Mouse (Mus musculus) C2C12 (cell line): Measurements from ENCODE around the gene Nebl. TPM values are rescaled to one million over a fixed set of nuclear protein-coding genes. Genes with fewer than 3 reads are reported as not detected.

Experiments used
- H3K27me3 ChIP-seq: one replicate; pipeline ENCODE4 v1.6.1; 2011; ENCODE audit not compliant: control insufficient read depth, insufficient read depth, insufficient read length
- H3K36me3 ChIP-seq: one replicate; pipeline ENCODE4 v1.6.1; 2011; ENCODE audit not compliant: control insufficient read depth, insufficient read depth
- H3K4me3 ChIP-seq: one replicate; pipeline ENCODE4 v1.5.1; 2011; ENCODE audit warnings: mild to moderate bottlenecking, control low read depth; ENCODE audit not compliant: poor library complexity, insufficient read depth, severe bottlenecking
- H3K79me2 ChIP-seq: one replicate; pipeline ENCODE4 v1.6.1; 2011; ENCODE audit not compliant: control insufficient read depth, insufficient read depth
- H3K79me3 ChIP-seq: one replicate; pipeline ENCODE4 v1.6.1; 2011; ENCODE audit warnings: low read depth, control low read depth
- H3ac ChIP-seq: one replicate; pipeline ENCODE3; 2011; ENCODE audit warnings: low read depth; ENCODE audit not compliant: control insufficient read depth, insufficient read length
- CEBPB ChIP-seq: IDR thresholded peaks from one replicate; pipeline ENCODE4 v1.6.1; 2011; ENCODE audit warnings: low read depth, mild to moderate bottlenecking, control low read depth, moderate library complexity
- CTCF ChIP-seq: IDR thresholded peaks from one replicate; pipeline ENCODE4 v1.5.1; 2011; ENCODE audit not compliant: control insufficient read depth, insufficient read depth, insufficient read length
- FOSL1 ChIP-seq: IDR thresholded peaks from one replicate; pipeline ENCODE4 v1.8.0; 2011; ENCODE audit warnings: mild to moderate bottlenecking, low read length; ENCODE audit not compliant: poor library complexity, insufficient read depth, severe bottlenecking
- MAX ChIP-seq: IDR thresholded peaks from one replicate; pipeline ENCODE4 v1.6.1; 2011; ENCODE audit warnings: mild to moderate bottlenecking, control low read depth
- MYOD1 ChIP-seq: IDR thresholded peaks from one replicate; pipeline ENCODE4 v1.6.1; 2011; ENCODE audit warnings: low read depth; ENCODE audit not compliant: control insufficient read depth, insufficient read length
- MYOG ChIP-seq: IDR thresholded peaks from one replicate; pipeline ENCODE4 v1.6.1; 2011; ENCODE audit not compliant: control insufficient read depth, insufficient read length; ENCODE audit errors: extremely low read depth
- USF1 ChIP-seq: IDR thresholded peaks from one replicate; pipeline ENCODE4 v1.6.1; 2011; ENCODE audit warnings: low read depth, mild to moderate bottlenecking, control low read depth, moderate library complexity
- polyA plus RNA-seq: library from polyadenylated mRNA; unstranded; fragments of >200 nt; fragmentation: generic; extraction: Trizol; gene quantifications from one replicate; pipeline ENCODE4 v1.2.1, GENCODE M21; 2012; ENCODE audit warnings: missing spikeins

The Nebl gene
- polyA plus RNA-seq, 1 experiment, result 0.50 TPM

GRCm38 (mm10) chr2:17515686-17516085 is 215.6 kb downstream of the Nebl start:
- Histone ChIP-seq H3K36me3 (no peaks in the 10 kb centered on the region), H3K79me2 (no peaks in the 10 kb centered on the region), H3K79me3 (no peaks in the 10 kb centered on the region), H3ac (no peak overlapping the region), H3K27me3 (no peaks in the 10 kb centered on the region), H3K4me3 (no peak overlapping the region)
- TF ChIP-seq FOSL1, result no peak

DNA sequence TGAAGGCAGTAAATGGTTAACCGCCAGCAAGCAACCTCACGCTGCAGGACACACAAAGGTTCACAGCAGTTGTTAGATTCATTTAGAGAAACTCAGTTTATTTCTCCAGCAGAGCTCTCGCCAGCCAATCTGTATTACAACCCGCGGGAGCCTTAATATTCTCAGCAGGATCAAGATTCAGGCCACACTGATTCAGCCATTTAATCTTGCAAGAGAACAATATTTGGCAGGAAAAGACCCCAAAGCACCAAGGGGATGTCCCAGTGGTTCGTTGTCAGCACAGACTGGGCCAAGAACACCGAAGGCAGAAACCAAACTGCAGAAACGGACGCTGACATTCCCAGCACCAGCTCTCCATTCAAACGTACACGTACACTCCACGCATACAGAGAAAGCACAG is 216.5 kb downstream of the Nebl start:
- TF ChIP-seq MAX (no peak), MYOD1 (no peak), CEBPB (no peak), USF1 (no peak), MYOG (no peak), FOSL1 (no peak), CTCF (no peak)
- Histone ChIP-seq H3K79me2 (no peaks in the 10 kb centered on the region), H3K27me3 (no peaks in the 10 kb centered on the region), H3ac (no peak overlapping the region), H3K36me3 (no peaks in the 10 kb centered on the region), H3K79me3 (no peaks in the 10 kb centered on the region), H3K4me3 (no peak overlapping the region)

- H3K79me2 ChIP-seq, result no peaks in the 10 kb centered on the region
- no peak overlapping the region for H3ac ChIP-seq
- H3K36me3 ChIP-seq, result no peaks in the 10 kb centered on the region
- no peaks in the 10 kb centered on the region for H3K27me3 ChIP-seq
- TF ChIP-seq MYOG, result no peak
- TF ChIP-seq MYOD1, result no peak
- TF ChIP-seq MAX, result no peak
- TF ChIP-seq CEBPB, result no peak
- TF ChIP-seq CTCF, result no peak
- TF ChIP-seq USF1, result no peak
- TF ChIP-seq FOSL1, result no peak
- no peak overlapping the region for H3K4me3 ChIP-seq
- no peaks in the 10 kb centered on the region for H3K79me3 ChIP-seq
These were observed 221.3 kb downstream of the Nebl start for GRCm38 (mm10) chr2:17509942-17510341.

DNA sequence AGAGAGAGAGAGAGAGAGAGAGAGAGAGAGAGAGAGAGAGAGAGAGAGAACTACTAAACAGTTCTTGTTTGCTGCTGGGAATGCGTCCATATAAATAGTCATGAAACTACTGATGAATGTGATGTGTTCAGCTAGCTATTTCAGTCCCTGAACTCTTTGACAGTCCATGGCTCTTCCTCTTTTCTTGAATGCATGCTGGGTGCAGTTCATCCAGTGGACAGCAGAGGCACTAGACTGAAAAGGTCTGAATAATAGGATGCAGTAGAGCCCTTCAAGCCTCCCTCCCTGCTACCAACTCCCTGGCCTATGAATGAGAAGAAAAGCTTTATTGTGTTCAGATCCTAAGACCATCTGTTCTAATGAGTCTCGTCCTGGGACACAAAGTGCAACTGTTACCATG is 223.9 kb downstream of the Nebl start:
- H3ac ChIP-seq, result no peak overlapping the region
- TF ChIP-seq MAX (no peak), CEBPB (no peak), CTCF (no peak), MYOG (no peak), MYOD1 (no peak), FOSL1 (no peak), USF1 (no peak)
- H3K36me3 ChIP-seq, result no peaks in the 10 kb centered on the region
- no peaks in the 10 kb centered on the region for H3K79me3 ChIP-seq
- no peak overlapping the region for H3K4me3 ChIP-seq
- H3K79me2 ChIP-seq, result no peaks in the 10 kb centered on the region
- no peaks in the 10 kb centered on the region for H3K27me3 ChIP-seq

DNA sequence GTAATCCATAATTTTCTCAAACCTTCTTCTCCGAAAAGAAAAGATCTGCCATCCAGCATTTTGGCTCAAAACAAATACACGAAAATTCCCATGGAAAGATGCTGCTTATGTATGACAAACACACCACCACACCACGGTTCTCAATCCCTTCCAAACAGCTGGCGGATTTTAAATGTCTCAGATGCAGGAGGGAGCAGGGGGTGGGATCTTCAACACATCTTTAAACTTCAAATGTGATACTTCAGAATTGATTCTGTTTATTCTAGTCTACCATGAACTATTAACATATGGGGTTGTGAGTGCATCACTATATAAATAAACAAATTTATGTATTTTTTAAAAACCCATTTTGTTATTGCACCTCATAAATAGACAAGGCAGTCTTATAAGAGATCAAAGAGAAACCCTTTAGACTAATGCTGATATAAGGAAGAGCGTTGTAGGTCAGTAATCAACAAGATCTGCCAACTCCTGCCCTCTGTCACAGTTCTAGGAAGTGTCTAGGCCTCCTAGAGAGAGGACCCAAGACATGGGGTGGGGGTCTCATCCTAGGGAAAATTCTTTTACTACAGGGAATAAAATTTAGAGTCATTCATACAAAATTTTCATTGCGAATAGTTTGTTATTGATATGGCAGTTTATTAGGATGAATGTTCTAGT is 227.0 kb downstream of the Nebl start:
- no peaks in the 10 kb centered on the region for H3K27me3 ChIP-seq
- H3K36me3 ChIP-seq, result no peaks in the 10 kb centered on the region
- H3K79me2 ChIP-seq, result no peaks in the 10 kb centered on the region
- no peak overlapping the region for H3K4me3 ChIP-seq
- H3K79me3 ChIP-seq, result no peaks in the 10 kb centered on the region
- no peak overlapping the region for H3ac ChIP-seq
- TF ChIP-seq MYOD1, result no peak
- TF ChIP-seq CEBPB, result no peak
- TF ChIP-seq CTCF, result no peak
- TF ChIP-seq FOSL1, result no peak
- no peak for TF ChIP-seq MAX
- TF ChIP-seq MYOG, result no peak
- no peak for TF ChIP-seq USF1

DNA sequence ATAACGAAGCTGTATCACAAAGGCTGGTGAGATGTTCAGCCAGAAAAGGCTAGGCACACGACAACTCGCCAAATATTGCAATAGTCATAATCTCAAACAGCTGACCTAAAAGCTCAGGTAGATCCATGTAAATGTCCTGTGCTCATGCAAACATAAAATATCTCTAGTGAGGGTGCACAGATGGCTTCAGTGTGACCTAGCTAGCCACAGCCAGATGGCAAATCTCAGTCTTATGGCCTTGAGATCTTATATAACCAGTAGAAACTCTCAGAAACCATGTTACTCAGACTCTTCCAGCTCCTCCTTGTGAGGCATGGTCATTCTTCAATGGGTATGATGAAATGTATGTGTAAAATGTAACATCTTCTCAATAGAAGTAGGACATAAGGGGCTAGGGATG is 230.2 kb downstream of the Nebl start:
- H3ac ChIP-seq, result no peak overlapping the region
- H3K79me2 ChIP-seq, result no peaks in the 10 kb centered on the region
- no peaks in the 10 kb centered on the region for H3K79me3 ChIP-seq
- H3K4me3 ChIP-seq, result no peak overlapping the region
- no peaks in the 10 kb centered on the region for H3K27me3 ChIP-seq
- TF ChIP-seq CTCF, result no peak
- H3K36me3 ChIP-seq, result no peaks in the 10 kb centered on the region
